Mouse (Mus musculus): Measurements from ENCODE around the gene Ubxn2a. TPM values are rescaled to one million over a fixed set of nuclear protein-coding genes. Genes with fewer than 3 reads are reported as not detected.

The Ubxn2a gene
- polyA plus RNA-seq, 1 experiment from 2014 or later, result 37.6 TPM

DNA sequence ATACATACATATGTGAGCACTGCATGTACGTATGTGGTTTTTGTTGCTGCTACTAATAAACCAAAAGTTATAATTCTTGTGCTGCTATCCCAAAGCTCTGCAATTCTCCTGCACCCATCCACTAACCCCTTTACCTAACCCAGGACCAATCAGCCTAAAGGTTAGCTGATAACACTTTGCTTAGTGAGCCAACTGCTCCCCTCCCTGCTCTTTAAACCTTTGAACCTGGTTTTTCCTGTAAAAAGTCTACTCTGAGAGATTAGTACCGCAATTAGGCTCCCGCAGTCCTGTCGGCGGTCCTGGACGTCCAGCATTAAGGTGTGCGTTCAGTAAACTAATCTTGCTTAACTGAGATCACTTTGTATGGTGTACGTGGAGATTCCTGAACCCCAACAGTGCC lies 31.9 kb downstream of the Ubxn2a start:
- H3K4me1 ChIP-seq (replicated peaks; ENCODE audit: control insufficient read depth, insufficient read depth), result 0 out of 2 replicates have a peak, but pooled peaks cover 6% of the 10 kb centered on the region
- no peaks in the 10 kb centered on the region for H3K27me3 ChIP-seq (ENCODE audit: control insufficient read depth, insufficient read depth, low read length)
- H3K4me3 ChIP-seq (ENCODE audit: low read depth, low read length), result no peak overlapping the region
- no peak for TF ChIP-seq CTCF (IDR thresholded peaks at IDR 0.05; ENCODE audit: low read depth)
- TF ChIP-seq EP300 (optimal IDR thresholded peaks at IDR 0.05), result no peak
- no peak for DNase-seq (ENCODE audit: low spot score)
- H3K27ac ChIP-seq (replicated peaks), result no peak overlapping the region
- H3K4me2 ChIP-seq (replicated peaks; ENCODE audit: low read depth), result no peak overlapping the region
- H3K9ac ChIP-seq (ENCODE audit: low read length), result no peak overlapping the region
- peaks cover 2% of the 10 kb centered on the region; the same call in 1 of the 2 replicates for H3K36me3 ChIP-seq (ENCODE audit: control insufficient read depth, insufficient read depth, low read length)
- ATAC-seq (ENCODE audit: low FRiP score, low TSS enrichment), result no peak
- 57% methylated on average over 8 of the region's 8 CpGs for WGBS
- no peaks in the 10 kb centered on the region for H3K9me3 ChIP-seq (ENCODE audit: control insufficient read depth, low read length)

GRCm38 (mm10) chr12:4874161-4874927 lies 33.2 kb downstream of the Ubxn2a start, which contains the start of gene Mfsd2b:
Gene Mfsd2b, minus strand, starts transcription at chr12:4874359.
- peak within 1 kb of the TSS; percentile 38 for H3K9ac ChIP-seq (ENCODE audit: low read length)
- ATAC-seq (ENCODE audit: low FRiP score, low TSS enrichment) (peak; percentile 86), DNase-seq (ENCODE audit: low spot score) (peak; percentile 87)
- 2% methylated on average over 24 of the region's 24 CpGs for WGBS
- TF ChIP-seq EP300 (optimal IDR thresholded peaks at IDR 0.05) (no peak), CTCF (IDR thresholded peaks at IDR 0.05; ENCODE audit: low read depth) (no peak)
- H3K36me3 ChIP-seq (ENCODE audit: control insufficient read depth, insufficient read depth, low read length), result peaks cover under 1% of the 10 kb centered on the region; the same call in 1 of the 2 replicates
- peak within 1 kb of the TSS; percentile 35 for H3K4me3 ChIP-seq (ENCODE audit: low read depth, low read length)
- 0 out of 2 replicates have a peak, but pooled peaks cover 6% of the 10 kb centered on the region for H3K4me1 ChIP-seq (replicated peaks; ENCODE audit: control insufficient read depth, insufficient read depth)
- H3K27ac ChIP-seq (replicated peaks), result no peak within 1 kb of the TSS
- H3K27me3 ChIP-seq (ENCODE audit: control insufficient read depth, insufficient read depth, low read length), result no peaks in the 10 kb centered on the region
- peak within 1 kb of the TSS; percentile 68 for H3K4me2 ChIP-seq (replicated peaks; ENCODE audit: low read depth)
- H3K9me3 ChIP-seq (ENCODE audit: control insufficient read depth, low read length), result no peaks in the 10 kb centered on the region

- Histone ChIP-seq H3K4me3 (ENCODE audit: low read depth, low read length) (no peak overlapping the region; the same call in 1 of the 2 replicates), H3K9ac (ENCODE audit: low read length) (no peak overlapping the region), H3K27ac (replicated peaks) (no peak overlapping the region), H3K4me1 (replicated peaks; ENCODE audit: control insufficient read depth, insufficient read depth) (0 out of 2 replicates have a peak, but pooled peaks cover 6% of the 10 kb centered on the region), H3K4me2 (replicated peaks; ENCODE audit: low read depth) (peak overlapping the region; percentile 68), H3K9me3 (ENCODE audit: control insufficient read depth, low read length) (no peaks in the 10 kb centered on the region), H3K36me3 (ENCODE audit: control insufficient read depth, insufficient read depth, low read length) (no peaks in the 10 kb centered on the region), H3K27me3 (ENCODE audit: control insufficient read depth, insufficient read depth, low read length) (no peaks in the 10 kb centered on the region)
- no peak for TF ChIP-seq EP300 (optimal IDR thresholded peaks at IDR 0.05)
- no peak for TF ChIP-seq CTCF (IDR thresholded peaks at IDR 0.05; ENCODE audit: low read depth)
- ATAC-seq (ENCODE audit: low FRiP score, low TSS enrichment) (no peak), DNase-seq (ENCODE audit: low spot score) (no peak)
- 79% methylated on average over 6 of the region's 6 CpGs for WGBS
Observed at GRCm38 (mm10) chr12:4873531-4873930, 34.0 kb downstream of the Ubxn2a start.

GRCm38 (mm10) chr12:4872983-4873477 lies 34.5 kb downstream of the Ubxn2a start:
- H3K27me3 ChIP-seq (ENCODE audit: control insufficient read depth, insufficient read depth, low read length), result no peaks in the 10 kb centered on the region
- no peak overlapping the region for H3K4me3 ChIP-seq (ENCODE audit: low read depth, low read length)
- no peaks in the 10 kb centered on the region for H3K36me3 ChIP-seq (ENCODE audit: control insufficient read depth, insufficient read depth, low read length)
- H3K9ac ChIP-seq (ENCODE audit: low read length), result no peak overlapping the region
- TF ChIP-seq EP300 (optimal IDR thresholded peaks at IDR 0.05), result no peak
- TF ChIP-seq CTCF (IDR thresholded peaks at IDR 0.05; ENCODE audit: low read depth), result no peak
- WGBS, result 69% methylated on average over 5 of the region's 5 CpGs
- no peak overlapping the region for H3K27ac ChIP-seq (replicated peaks)
- H3K4me2 ChIP-seq (replicated peaks; ENCODE audit: low read depth), result no peak overlapping the region
- no peak for ATAC-seq (ENCODE audit: low FRiP score, low TSS enrichment)
- H3K4me1 ChIP-seq (replicated peaks; ENCODE audit: control insufficient read depth, insufficient read depth), result 0 out of 2 replicates have a peak, but pooled peaks cover 6% of the 10 kb centered on the region
- H3K9me3 ChIP-seq (ENCODE audit: control insufficient read depth, low read length), result no peaks in the 10 kb centered on the region
- DNase-seq (ENCODE audit: low spot score), result no peak

DNA sequence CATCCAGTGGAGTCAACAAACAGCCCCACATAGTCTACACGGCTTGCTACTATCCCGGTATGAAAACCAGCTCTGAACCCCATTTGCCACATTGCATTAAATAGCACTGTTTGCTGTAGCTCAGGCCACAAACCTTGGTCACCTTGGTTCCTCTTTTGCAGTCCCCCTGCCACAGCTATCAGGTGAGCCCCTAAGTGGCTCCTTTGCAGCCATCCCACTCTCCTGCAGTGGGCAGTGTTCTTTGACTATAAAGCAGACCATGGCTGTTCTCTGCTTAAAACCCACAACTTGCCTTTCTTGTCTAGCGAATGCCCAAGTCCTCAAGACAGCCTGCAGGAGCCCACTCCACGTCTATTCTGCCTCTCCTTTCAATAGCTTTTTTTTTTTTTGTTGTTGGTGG lies 35.2 kb downstream of the Ubxn2a start:
- H3K9me3 ChIP-seq (ENCODE audit: control insufficient read depth, low read length), result no peaks in the 10 kb centered on the region
- no peak overlapping the region for H3K27ac ChIP-seq (replicated peaks)
- no peak for ATAC-seq (ENCODE audit: low FRiP score, low TSS enrichment)
- 0 out of 2 replicates have a peak, but pooled peaks cover 6% of the 10 kb centered on the region for H3K4me1 ChIP-seq (replicated peaks; ENCODE audit: control insufficient read depth, insufficient read depth)
- no peak overlapping the region for H3K9ac ChIP-seq (ENCODE audit: low read length)
- H3K36me3 ChIP-seq (ENCODE audit: control insufficient read depth, insufficient read depth, low read length), result no peaks in the 10 kb centered on the region
- H3K27me3 ChIP-seq (ENCODE audit: control insufficient read depth, insufficient read depth, low read length), result no peaks in the 10 kb centered on the region
- H3K4me2 ChIP-seq (replicated peaks; ENCODE audit: low read depth), result no peak overlapping the region
- TF ChIP-seq EP300 (optimal IDR thresholded peaks at IDR 0.05) (no peak), CTCF (IDR thresholded peaks at IDR 0.05; ENCODE audit: low read depth) (peak; percentile 17; the same call in 1 of the 2 replicates)
- WGBS, result 52% methylated on average over 4 of the region's 4 CpGs
- no peak overlapping the region for H3K4me3 ChIP-seq (ENCODE audit: low read depth, low read length)
- no peak for DNase-seq (ENCODE audit: low spot score)

GRCm38 (mm10) chr12:4871260-4871659 lies 36.2 kb downstream of the Ubxn2a start:
- H3K4me2 ChIP-seq (replicated peaks; ENCODE audit: low read depth), result no peak overlapping the region
- no peaks in the 10 kb centered on the region for H3K27me3 ChIP-seq (ENCODE audit: control insufficient read depth, insufficient read depth, low read length)
- no peak overlapping the region for H3K27ac ChIP-seq (replicated peaks)
- no peak overlapping the region for H3K9ac ChIP-seq (ENCODE audit: low read length)
- no peaks in the 10 kb centered on the region for H3K36me3 ChIP-seq (ENCODE audit: control insufficient read depth, insufficient read depth, low read length)
- TF ChIP-seq EP300 (optimal IDR thresholded peaks at IDR 0.05) (no peak), CTCF (IDR thresholded peaks at IDR 0.05; ENCODE audit: low read depth) (no peak)
- DNase-seq (ENCODE audit: low spot score) (no peak), ATAC-seq (ENCODE audit: low FRiP score, low TSS enrichment) (no peak)
- no peak overlapping the region for H3K4me3 ChIP-seq (ENCODE audit: low read depth, low read length)
- no peaks in the 10 kb centered on the region for H3K9me3 ChIP-seq (ENCODE audit: control insufficient read depth, low read length)
- 0 out of 2 replicates have a peak, but pooled peaks cover 6% of the 10 kb centered on the region for H3K4me1 ChIP-seq (replicated peaks; ENCODE audit: control insufficient read depth, insufficient read depth)
- 92% methylated on average over 5 of the region's 5 CpGs for WGBS
